Mouse (Mus musculus) embryonic facial prominence, embryonic 10.5 days (tissue): ENCODE measurements around the gene Mybbp1a. TPM values are rescaled to one million over a fixed set of nuclear protein-coding genes. Genes with fewer than 3 reads are reported as not detected.

Source experiments
- DNase-seq: peaks from one replicate; pipeline ENCODE4 v3.0.0-alpha.2; 2017; ENCODE audit warnings: low spot score
- H3K27ac ChIP-seq: fragments of 300-500 bp; sonication (generic); replicated peaks from 2 replicates; pipeline ENCODE4 v1.5.1; 2016; ENCODE audit warnings: mild to moderate bottlenecking
- H3K27me3 ChIP-seq: fragments of 300-500 bp; sonication (generic); replicated peaks from 2 replicates; pipeline ENCODE4 v1.6.1; 2016; ENCODE audit warnings: low read depth, mild to moderate bottlenecking; ENCODE audit not compliant: poor library complexity, severe bottlenecking
- H3K36me3 ChIP-seq: fragments of 300-500 bp; sonication (generic); replicated peaks from 2 replicates; pipeline ENCODE4 v1.6.1; 2016; ENCODE audit warnings: mild to moderate bottlenecking, moderate library complexity
- H3K4me1 ChIP-seq: fragments of 300-500 bp; sonication (generic); 2 replicates; pipeline ENCODE4 v1.6.1; 2016
- H3K4me3 ChIP-seq: fragments of 300-500 bp; sonication (generic); 2 replicates; pipeline ENCODE4 v1.5.1; 2016; ENCODE audit warnings: mild to moderate bottlenecking, moderate library complexity
- H3K9me3 ChIP-seq: fragments of 300-500 bp; sonication (generic); 2 replicates; pipeline ENCODE4 v1.6.1; 2016; ENCODE audit warnings: mild to moderate bottlenecking
- WGBS: fragments of 180-500 bp; shearing (Covaris S2); methylation state at CpG from one replicate; pipeline ENCODE4 v1.1.7; 2016; 5-methylcytosine and 5-hydroxymethylcytosine counted together
- polyA plus RNA-seq: library from polyadenylated mRNA; unstranded; fragments of >200 nt; fragmentation: Nextera tagmentation; extraction: Ambion mirVana; gene quantifications from 2 replicates; pipeline ENCODE4 v1.2.1, GENCODE M21; 2016

The Mybbp1a gene
- polyA plus RNA-seq, 1 experiment from 2014 or later = 257 TPM

GRCm38 (mm10) chr11:72475408-72475807, 34.3 kb downstream of the Mybbp1a start:
- Histone ChIP-seq H3K9me3 (no peaks in the 10 kb centered on the region), H3K4me1 (peaks cover 63% of the 10 kb centered on the region), H3K4me3 (no peak overlapping the region), H3K27me3 (no peaks in the 10 kb centered on the region), H3K27ac (peak overlapping the region; percentile 52), H3K36me3 (no peaks in the 10 kb centered on the region)
- no peak for DNase-seq
- 75% methylated on average over 7 of the region's 7 CpGs for WGBS

GRCm38 (mm10) chr11:72476074-72476625, 35.0 kb downstream of the Mybbp1a start:
- Histone ChIP-seq H3K4me1 (peaks cover 61% of the 10 kb centered on the region), H3K27ac (peak overlapping the region; percentile 52)

GRCm38 (mm10) chr11:72477182-72477581, 36.0 kb downstream of the Mybbp1a start:
- no peaks in the 10 kb centered on the region for H3K27me3 ChIP-seq
- H3K4me3 ChIP-seq = no peak overlapping the region
- no peaks in the 10 kb centered on the region for H3K36me3 ChIP-seq
- peaks cover 61% of the 10 kb centered on the region for H3K4me1 ChIP-seq
- no peak for DNase-seq
- no peaks in the 10 kb centered on the region for H3K9me3 ChIP-seq
- 41% methylated on average over 5 of the region's 5 CpGs for WGBS
- H3K27ac ChIP-seq = peak overlapping the region; percentile 60

More at GRCm38 (mm10) chr11:72476074-72476625, 35.0 kb downstream of the Mybbp1a start:
- 76% methylated on average over 7 of the region's 7 CpGs for WGBS
- H3K36me3 ChIP-seq = no peaks in the 10 kb centered on the region
- no peaks in the 10 kb centered on the region for H3K9me3 ChIP-seq
- H3K4me3 ChIP-seq = no peak overlapping the region
- no peak for DNase-seq
- H3K27me3 ChIP-seq = no peaks in the 10 kb centered on the region

GRCm38 (mm10) chr11:72477653-72478052, 36.5 kb downstream of the Mybbp1a start:
- Histone ChIP-seq H3K27ac (no peak overlapping the region), H3K36me3 (no peaks in the 10 kb centered on the region), H3K9me3 (no peaks in the 10 kb centered on the region), H3K27me3 (no peaks in the 10 kb centered on the region), H3K4me1 (peaks cover 57% of the 10 kb centered on the region), H3K4me3 (no peak overlapping the region)
- 88% methylated on average over 1 of the region's 1 CpGs for WGBS
- no peak for DNase-seq

GRCm38 (mm10) chr11:72478228-72478627, 37.1 kb downstream of the Mybbp1a start:
- no peaks in the 10 kb centered on the region for H3K36me3 ChIP-seq
- H3K4me3 ChIP-seq = no peak overlapping the region
- no peak overlapping the region for H3K27ac ChIP-seq
- no peaks in the 10 kb centered on the region for H3K9me3 ChIP-seq
- 66% methylated on average over 6 of the region's 6 CpGs for WGBS
- H3K27me3 ChIP-seq = no peaks in the 10 kb centered on the region
- no peak for DNase-seq
- peaks cover 54% of the 10 kb centered on the region for H3K4me1 ChIP-seq

- 80% methylated on average over 2 of the region's 2 CpGs for WGBS
- Histone ChIP-seq H3K4me3 (no peak overlapping the region), H3K36me3 (no peaks in the 10 kb centered on the region), H3K27me3 (no peaks in the 10 kb centered on the region), H3K27ac (no peak overlapping the region), H3K9me3 (no peaks in the 10 kb centered on the region), H3K4me1 (peaks cover 44% of the 10 kb centered on the region)
- no peak for DNase-seq
These were observed 38.3 kb downstream of the Mybbp1a start for GRCm38 (mm10) chr11:72479499-72479898.

GRCm38 (mm10) chr11:72481313-72481712, 40.2 kb downstream of the Mybbp1a start:
- H3K9me3 ChIP-seq = no peaks in the 10 kb centered on the region
- no peak overlapping the region for H3K4me3 ChIP-seq
- peak overlapping the region; percentile 63; the same call in 1 of the 2 replicates for H3K27ac ChIP-seq
- H3K27me3 ChIP-seq = 0 out of 2 replicates have a peak, but pooled peaks cover 9% of the 10 kb centered on the region
- 76% methylated on average over 5 of the region's 5 CpGs for WGBS
- H3K36me3 ChIP-seq = no peaks in the 10 kb centered on the region
- H3K4me1 ChIP-seq = peaks cover 43% of the 10 kb centered on the region
- DNase-seq = no peak

- Histone ChIP-seq H3K9me3 (no peaks in the 10 kb centered on the region), H3K27ac (0 out of 2 replicates have a peak overlapping the region, but pooled peaks have one; percentile 3), H3K36me3 (no peaks in the 10 kb centered on the region), H3K27me3 (peaks cover 16% of the 10 kb centered on the region), H3K4me1 (peaks cover 40% of the 10 kb centered on the region), H3K4me3 (no peak overlapping the region)
- DNase-seq = no peak
- WGBS = 89% methylated on average over 4 of the region's 4 CpGs
These were observed 40.8 kb downstream of the Mybbp1a start for GRCm38 (mm10) chr11:72481952-72482351.

- WGBS = 50% methylated on average over 6 of the region's 6 CpGs
- no peak for DNase-seq
- H3K36me3 ChIP-seq = no peaks in the 10 kb centered on the region
- peaks cover 32% of the 10 kb centered on the region for H3K4me1 ChIP-seq
- no peak overlapping the region for H3K4me3 ChIP-seq
- no peaks in the 10 kb centered on the region for H3K9me3 ChIP-seq
- H3K27me3 ChIP-seq = peaks cover 42% of the 10 kb centered on the region
- no peak overlapping the region for H3K27ac ChIP-seq
These were observed 43.4 kb downstream of the Mybbp1a start for GRCm38 (mm10) chr11:72484549-72484948.

- Histone ChIP-seq H3K27ac (no peak overlapping the region), H3K4me1 (peaks cover 36% of the 10 kb centered on the region), H3K9me3 (no peaks in the 10 kb centered on the region), H3K4me3 (no peak overlapping the region), H3K36me3 (no peaks in the 10 kb centered on the region), H3K27me3 (peaks cover 48% of the 10 kb centered on the region)
- DNase-seq = no peak
- 68% methylated on average over 5 of the region's 5 CpGs for WGBS
These were observed 44.0 kb downstream of the Mybbp1a start for GRCm38 (mm10) chr11:72485157-72485556.

GRCm38 (mm10) chr11:72485960-72486359, 44.8 kb downstream of the Mybbp1a start:
- WGBS = 68% methylated on average over 11 of the region's 11 CpGs
- H3K36me3 ChIP-seq = no peaks in the 10 kb centered on the region
- no peak overlapping the region for H3K27ac ChIP-seq
- no peak overlapping the region for H3K4me3 ChIP-seq
- peaks cover 56% of the 10 kb centered on the region for H3K27me3 ChIP-seq
- DNase-seq = no peak
- H3K9me3 ChIP-seq = no peaks in the 10 kb centered on the region
- H3K4me1 ChIP-seq = peaks cover 36% of the 10 kb centered on the region

- 71% methylated on average over 5 of the region's 5 CpGs for WGBS
- Histone ChIP-seq H3K4me1 (peaks cover 36% of the 10 kb centered on the region), H3K27me3 (peaks cover 58% of the 10 kb centered on the region), H3K36me3 (no peaks in the 10 kb centered on the region), H3K27ac (no peak overlapping the region), H3K4me3 (peak overlapping the region; percentile 71; the same call in 1 of the 2 replicates), H3K9me3 (no peaks in the 10 kb centered on the region)
- DNase-seq = no peak
These were observed 46.0 kb downstream of the Mybbp1a start for GRCm38 (mm10) chr11:72487171-72487570.

GRCm38 (mm10) chr11:72487739-72488138, 46.6 kb downstream of the Mybbp1a start:
- H3K4me1 ChIP-seq = peaks cover 36% of the 10 kb centered on the region
- WGBS = 92% methylated on average over 2 of the region's 2 CpGs
- no peak overlapping the region for H3K27ac ChIP-seq
- no peaks in the 10 kb centered on the region for H3K36me3 ChIP-seq
- peaks cover 58% of the 10 kb centered on the region for H3K27me3 ChIP-seq
- H3K9me3 ChIP-seq = no peaks in the 10 kb centered on the region
- peak overlapping the region; percentile 71 for H3K4me3 ChIP-seq
- no peak for DNase-seq
